Mouse (Mus musculus): ENCODE measurements around the gene Yy1. TPM values are rescaled to one million over a fixed set of nuclear protein-coding genes. Genes with fewer than 3 reads are reported as not detected.
"Not testable (repeated sequence)": the region's sequence is repeated elsewhere in the genome, so short reads cannot be mapped to it uniquely, and the experiment has no call there.

Yy1 gene
- polyA plus RNA-seq, 1 experiment from 2014 or later = 21.5 TPM

DNA sequence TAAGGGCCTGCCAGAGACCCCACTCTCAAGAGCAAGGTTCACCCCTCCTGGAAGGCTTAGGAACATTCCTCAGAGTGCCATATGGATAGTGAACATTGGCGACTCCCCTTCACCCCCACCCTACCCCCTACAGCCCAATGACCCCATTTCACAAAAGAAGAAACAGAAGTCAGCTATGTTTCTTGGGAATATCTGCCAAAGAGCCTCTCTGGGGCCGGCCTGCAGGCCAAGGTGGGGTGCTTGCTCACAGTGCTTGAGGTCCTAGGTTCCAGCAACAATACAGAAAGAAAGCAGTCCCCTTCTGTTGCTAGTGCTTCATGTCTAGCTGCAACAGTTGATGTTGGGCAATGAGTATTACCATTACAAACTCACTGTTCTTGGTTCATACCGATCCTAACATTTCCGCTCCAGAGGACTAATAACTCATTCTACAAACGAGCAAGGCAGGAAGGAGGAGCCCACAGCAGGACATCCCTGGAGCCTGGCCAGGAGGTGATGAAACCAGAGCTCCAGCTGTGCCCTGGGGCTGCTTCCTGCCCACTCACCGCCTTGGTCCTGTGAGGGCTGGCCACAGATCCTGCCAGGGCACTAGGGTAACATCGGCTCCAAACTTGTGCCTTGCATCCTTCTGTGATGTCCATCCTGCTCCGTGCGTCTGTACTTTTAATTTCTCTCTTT is 39.3 kb downstream of the Yy1 start:
- peaks cover 35% of the 10 kb centered on the region for H3K4me1 ChIP-seq
- peaks cover 12% of the 10 kb centered on the region; the same call in 1 of the 2 replicates for H3K27me3 ChIP-seq
- H3K4me2 ChIP-seq = no peak overlapping the region
- WGBS = 69% methylated on average over 9 of the region's 9 CpGs
- H3K4me3 ChIP-seq (replicated peaks) = no peak overlapping the region
- no peak for ATAC-seq (ENCODE audit: low FRiP score)
- H3K9ac ChIP-seq = no peak overlapping the region
- no peaks in the 10 kb centered on the region for H3K9me3 ChIP-seq
- H3K36me3 ChIP-seq (replicated peaks) = peaks cover 12% of the 10 kb centered on the region
- H3K27ac ChIP-seq = no peak overlapping the region

DNA sequence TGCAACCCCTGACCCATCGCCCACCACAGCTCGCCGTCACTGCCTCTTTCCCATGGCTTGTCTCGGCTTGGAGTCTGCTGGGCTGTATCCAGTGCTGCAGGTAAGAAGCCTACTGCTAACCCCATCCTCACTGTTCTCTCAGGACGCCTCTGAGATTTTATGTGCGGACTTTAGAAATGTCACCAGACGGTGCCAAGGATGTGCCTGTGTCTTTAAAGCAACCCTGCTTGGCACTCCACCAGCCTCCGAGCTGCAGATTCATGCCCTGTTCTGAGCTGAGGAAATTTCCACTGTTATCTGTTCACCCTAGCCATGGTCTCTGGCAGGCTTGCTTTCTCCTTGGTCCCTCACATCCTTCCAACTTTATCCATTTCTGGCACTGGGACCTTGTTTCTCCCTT is 40.1 kb downstream of the Yy1 start:
- ATAC-seq (ENCODE audit: low FRiP score) = no peak
- Histone ChIP-seq H3K36me3 (replicated peaks) (peaks cover 6% of the 10 kb centered on the region), H3K4me2 (no peak overlapping the region), H3K9me3 (no peaks in the 10 kb centered on the region), H3K27ac (no peak overlapping the region), H3K4me3 (replicated peaks) (no peak overlapping the region), H3K27me3 (peaks cover 12% of the 10 kb centered on the region; the same call in 1 of the 2 replicates), H3K9ac (no peak overlapping the region), H3K4me1 (peaks cover 43% of the 10 kb centered on the region)
- 92% methylated on average over 8 of the region's 8 CpGs for whole genome bisulfite sequencing

DNA sequence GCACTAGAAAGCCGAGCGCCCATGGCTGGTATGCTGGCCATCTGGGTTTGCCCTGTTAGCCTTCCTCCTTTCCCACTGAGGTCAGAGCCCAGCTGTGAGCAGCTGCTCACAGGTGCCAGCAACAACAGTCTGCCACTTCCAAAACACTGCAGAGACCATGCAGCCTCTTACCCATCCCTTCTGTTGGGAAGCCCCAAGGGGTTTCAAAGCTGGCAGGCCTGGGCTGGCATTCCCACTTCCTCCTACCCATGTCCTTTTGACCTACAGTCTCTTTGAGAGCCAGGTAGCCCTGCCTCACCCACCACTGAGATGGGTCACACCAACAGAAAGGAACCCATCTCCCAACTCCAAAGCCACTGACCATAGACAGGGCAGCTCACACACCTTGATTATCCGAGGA is 40.6 kb downstream of the Yy1 start:
- H3K4me1 ChIP-seq = peaks cover 48% of the 10 kb centered on the region
- H3K9me3 ChIP-seq = no peaks in the 10 kb centered on the region
- no peak overlapping the region for H3K4me3 ChIP-seq (replicated peaks)
- no peak overlapping the region for H3K4me2 ChIP-seq
- no peak overlapping the region; the same call in 1 of the 2 replicates for H3K9ac ChIP-seq
- peaks cover 12% of the 10 kb centered on the region; the same call in 1 of the 2 replicates for H3K27me3 ChIP-seq
- ATAC-seq (ENCODE audit: low FRiP score) = no peak
- H3K27ac ChIP-seq = no peak overlapping the region
- WGBS = 97% methylated on average over 3 of the region's 3 CpGs
- peaks cover 3% of the 10 kb centered on the region for H3K36me3 ChIP-seq (replicated peaks)

DNA sequence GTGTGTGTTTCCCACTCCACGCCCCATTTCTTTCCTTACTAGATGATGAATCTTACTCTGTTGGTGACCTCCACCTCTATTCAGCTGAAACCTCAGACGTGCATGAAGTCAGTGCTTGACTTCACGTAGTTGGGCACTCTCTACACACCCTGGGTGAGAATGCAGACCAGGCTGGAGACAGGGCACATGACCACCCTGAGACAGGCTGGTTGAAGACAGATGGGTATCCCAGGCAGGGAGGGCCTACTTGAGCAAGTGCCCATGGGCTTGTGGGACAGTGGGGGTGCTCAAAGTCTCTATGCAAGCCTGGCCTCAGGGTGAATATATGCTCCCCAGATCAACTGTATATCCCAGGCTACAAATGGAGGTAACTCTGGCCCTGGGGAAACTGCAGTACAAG is 41.6 kb downstream of the Yy1 start:
- H3K4me1 ChIP-seq = peaks cover 53% of the 10 kb centered on the region
- peaks cover 12% of the 10 kb centered on the region; the same call in 1 of the 2 replicates for H3K27me3 ChIP-seq
- no peak for ATAC-seq (ENCODE audit: low FRiP score)
- WGBS = 89% methylated on average over 3 of the region's 3 CpGs
- peaks cover 9% of the 10 kb centered on the region for H3K36me3 ChIP-seq (replicated peaks)
- H3K4me2 ChIP-seq = peak overlapping the region; percentile 93
- no peaks in the 10 kb centered on the region for H3K9me3 ChIP-seq
- H3K9ac ChIP-seq = peak overlapping the region; percentile 74; the same call in 1 of the 2 replicates
- H3K4me3 ChIP-seq (replicated peaks) = peak overlapping the region; percentile 70
- no peak overlapping the region for H3K27ac ChIP-seq

DNA sequence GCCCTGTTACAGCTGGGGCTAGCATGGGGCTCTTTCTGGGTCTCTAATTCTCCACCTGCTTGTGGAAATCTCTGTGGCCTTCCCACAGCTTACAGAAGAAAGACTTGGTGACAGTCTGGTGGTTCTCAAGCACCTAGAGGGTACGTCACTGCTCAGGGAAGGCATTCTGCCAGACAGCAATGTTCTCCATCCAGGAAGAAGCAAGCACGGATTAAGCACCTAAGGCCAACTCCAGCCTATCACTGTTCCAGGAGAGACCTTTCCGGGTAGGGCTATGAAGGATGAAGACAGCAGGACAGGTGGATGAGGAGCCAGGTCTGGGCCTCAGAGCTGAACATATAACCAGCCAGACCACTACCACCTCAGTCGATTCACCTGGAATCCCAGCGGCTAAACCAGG is 42.0 kb downstream of the Yy1 start:
- Histone ChIP-seq H3K9ac (peak overlapping the region; percentile 74; the same call in 1 of the 2 replicates), H3K4me2 (peak overlapping the region; percentile 93), H3K36me3 (replicated peaks) (peaks cover 9% of the 10 kb centered on the region), H3K4me1 (peaks cover 57% of the 10 kb centered on the region), H3K27me3 (peaks cover 12% of the 10 kb centered on the region; the same call in 1 of the 2 replicates), H3K4me3 (replicated peaks) (peak overlapping the region; percentile 70), H3K27ac (no peak overlapping the region), H3K9me3 (no peaks in the 10 kb centered on the region)
- ATAC-seq (ENCODE audit: low FRiP score) = no peak
- 44% methylated on average over 5 of the region's 5 CpGs for WGBS

DNA sequence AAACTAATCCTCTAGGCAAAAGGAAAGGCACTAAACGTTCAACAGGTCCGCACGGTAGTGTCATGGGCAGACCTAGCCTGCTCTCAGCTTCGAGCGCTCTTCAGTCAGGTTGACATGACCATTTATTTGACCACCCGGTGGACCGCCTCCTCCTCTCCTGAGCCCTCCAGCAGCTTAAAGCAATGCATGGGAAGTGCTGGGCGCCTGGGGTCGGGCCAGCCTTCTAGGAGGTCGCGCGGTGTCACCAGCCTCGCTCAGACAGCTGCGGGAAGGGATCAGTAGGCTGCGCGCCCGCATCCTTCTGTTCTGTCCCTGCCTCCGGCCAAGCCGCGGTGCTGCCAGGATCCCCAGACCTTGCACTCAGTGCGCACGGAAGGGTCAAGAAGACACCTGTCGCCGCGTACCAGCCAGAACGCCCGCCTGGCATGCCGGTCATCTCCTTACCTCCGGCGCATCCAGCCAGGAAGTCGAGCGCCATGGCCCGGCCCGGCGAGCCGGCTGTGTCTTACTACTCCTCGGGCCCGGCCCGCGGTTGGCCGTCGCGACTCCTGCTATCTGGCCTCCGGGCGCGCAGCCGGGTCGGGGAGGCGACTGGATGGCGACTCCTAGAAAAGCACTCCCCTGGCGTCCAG is 42.6 kb downstream of the Yy1 start:
- 0 out of 2 replicates have a peak overlapping the region, but pooled peaks have one; percentile 32 for H3K27ac ChIP-seq
- H3K4me3 ChIP-seq (replicated peaks) = peak overlapping the region; percentile 70
- H3K4me2 ChIP-seq = peak overlapping the region; percentile 93
- no peak for ATAC-seq (ENCODE audit: low FRiP score)
- peak overlapping the region; percentile 74 for H3K9ac ChIP-seq
- peaks cover 58% of the 10 kb centered on the region for H3K4me1 ChIP-seq
- H3K9me3 ChIP-seq = no peaks in the 10 kb centered on the region
- H3K36me3 ChIP-seq (replicated peaks) = peaks cover 9% of the 10 kb centered on the region
- H3K27me3 ChIP-seq = peaks cover 12% of the 10 kb centered on the region; the same call in 1 of the 2 replicates
- WGBS = under 1% methylated on average over 51 of the region's 51 CpGs

DNA sequence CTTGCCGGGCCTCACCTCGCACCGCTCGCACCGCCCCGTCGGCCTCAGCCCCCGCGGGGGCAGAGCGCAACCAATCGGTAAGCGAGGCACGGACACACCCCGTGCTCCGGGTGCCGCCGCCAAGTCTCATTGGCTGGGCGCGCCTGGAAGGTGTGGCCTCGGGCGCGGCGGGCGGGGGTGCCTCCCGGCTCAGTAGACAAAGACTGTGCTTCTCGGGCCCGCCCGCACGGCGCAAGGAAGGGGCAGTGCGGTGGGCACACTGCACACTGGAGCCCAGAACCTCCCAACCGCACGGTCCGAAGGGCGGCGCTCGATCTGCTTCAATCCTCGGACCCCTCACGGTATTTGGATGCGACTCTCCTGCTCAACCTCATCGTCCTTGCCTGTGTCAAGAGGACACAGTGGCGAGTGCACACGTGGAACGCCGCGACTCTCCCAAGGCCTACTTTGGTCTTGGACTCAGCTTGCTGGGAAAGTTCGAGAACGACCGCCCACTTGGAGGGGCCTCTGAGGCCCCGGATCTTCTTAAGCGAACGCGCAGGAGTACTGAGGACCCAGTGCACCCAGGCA is 43.2 kb downstream of the Yy1 start, which contains the start of the genes Slc25a29 and Slc25a47:
Slc25a29 (minus strand) TSS at position 44 of the 570 bp plus-strand sequence.
Slc25a47 (plus strand) TSS at position 207 of the 570 bp plus-strand sequence.
- Histone ChIP-seq H3K9me3 (no peaks in the 10 kb centered on the region), H3K27ac (peak within 1 kb of the TSS; percentile 84), H3K9ac (peak within 1 kb of the TSS; percentile 74), H3K4me1 (peaks cover 58% of the 10 kb centered on the region), H3K4me2 (peak within 1 kb of the TSS; percentile 93), H3K4me3 (replicated peaks) (peak within 1 kb of the TSS; percentile 70), H3K27me3 (peaks cover 12% of the 10 kb centered on the region; the same call in 1 of the 2 replicates), H3K36me3 (replicated peaks) (peaks cover 12% of the 10 kb centered on the region)
- peak; percentile 99 for ATAC-seq (ENCODE audit: low FRiP score)
- under 1% methylated on average over 51 of the region's 53 CpGs for WGBS

DNA sequence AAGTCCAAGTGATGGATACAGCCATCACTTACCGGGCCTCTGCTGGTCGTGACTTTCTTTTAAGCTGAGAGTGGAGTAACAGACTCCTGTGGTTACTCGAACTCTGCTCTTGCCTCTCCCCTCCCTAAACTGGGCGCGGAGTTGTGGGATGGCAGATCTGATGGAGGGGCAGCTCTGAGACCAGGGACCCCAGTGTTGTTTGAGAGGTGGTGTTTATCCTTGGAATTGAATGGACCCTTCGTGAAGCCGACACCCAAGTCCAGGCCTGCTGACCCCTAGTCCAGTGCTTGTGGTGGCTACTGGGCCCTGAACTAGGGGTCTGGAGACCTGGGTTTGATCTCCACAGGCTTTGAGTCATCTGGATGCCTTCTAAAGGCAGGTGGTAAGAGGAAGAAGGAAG is 43.9 kb downstream of the Yy1 start:
- Histone ChIP-seq H3K4me2 (peak overlapping the region; percentile 93), H3K36me3 (replicated peaks) (peaks cover 20% of the 10 kb centered on the region), H3K4me1 (peaks cover 58% of the 10 kb centered on the region)

DNA sequence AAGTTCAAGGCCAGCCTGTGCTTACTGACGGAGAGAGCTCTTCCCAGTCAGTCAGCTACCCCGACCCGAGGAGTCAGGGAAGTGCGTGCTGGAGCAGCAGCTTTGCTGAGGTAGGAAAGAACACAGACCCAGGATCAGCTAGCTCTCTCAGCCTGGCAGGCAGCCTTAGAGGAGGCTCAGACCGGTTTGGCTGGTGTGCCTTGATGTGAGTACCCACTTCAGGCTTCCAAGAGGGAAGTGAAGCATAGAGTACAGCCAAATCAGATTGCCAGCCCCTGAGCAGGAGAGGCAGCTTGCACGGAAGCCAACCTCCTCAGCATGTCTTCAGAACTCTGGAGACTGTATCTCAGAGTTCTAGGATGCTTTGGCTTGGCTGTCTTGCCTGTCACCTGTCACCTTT is 48.4 kb downstream of the Yy1 start:
- no peak for ATAC-seq (ENCODE audit: low FRiP score)
- H3K27me3 ChIP-seq = no peaks in the 10 kb centered on the region
- no peak overlapping the region for H3K4me2 ChIP-seq
- no peaks in the 10 kb centered on the region for H3K9me3 ChIP-seq
- H3K27ac ChIP-seq = no peak overlapping the region
- peaks cover 32% of the 10 kb centered on the region for H3K4me1 ChIP-seq
- WGBS = 92% methylated on average over 6 of the region's 6 CpGs
- no peak overlapping the region for H3K4me3 ChIP-seq (replicated peaks)
- peaks cover 54% of the 10 kb centered on the region for H3K36me3 ChIP-seq (replicated peaks)
- H3K9ac ChIP-seq = no peak overlapping the region

More for the DNA sequence above, 43.9 kb downstream of the Yy1 start:
- H3K4me3 ChIP-seq (replicated peaks) = peak overlapping the region; percentile 70
- H3K27me3 ChIP-seq = peaks cover 12% of the 10 kb centered on the region; the same call in 1 of the 2 replicates
- H3K9ac ChIP-seq = peak overlapping the region; percentile 68
- WGBS = 74% methylated on average over 7 of the region's 7 CpGs
- no peak for ATAC-seq (ENCODE audit: low FRiP score)
- no peaks in the 10 kb centered on the region for H3K9me3 ChIP-seq
- H3K27ac ChIP-seq = no peak overlapping the region

DNA sequence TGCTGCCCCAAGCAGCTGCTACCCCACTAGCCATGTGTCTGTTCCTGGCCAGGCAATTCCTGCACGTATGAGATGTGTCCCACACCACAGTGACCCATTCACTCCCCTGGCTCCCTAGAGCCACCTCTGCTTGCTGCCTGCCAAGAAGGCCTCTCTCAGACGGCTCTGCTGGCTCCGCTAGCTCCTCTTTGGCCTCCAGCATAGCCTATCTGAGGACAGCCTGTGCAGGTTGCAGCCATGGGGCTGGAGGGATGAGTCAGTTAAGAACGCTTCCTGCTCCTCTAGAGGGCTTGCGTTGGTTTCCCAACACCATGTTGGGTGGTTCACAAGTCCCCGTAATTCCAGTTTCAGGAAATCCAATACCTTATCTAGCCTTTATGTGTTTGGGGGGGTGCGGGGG is 49.9 kb downstream of the Yy1 start:
- peaks cover 58% of the 10 kb centered on the region for H3K36me3 ChIP-seq (replicated peaks)
- 88% methylated on average over 7 of the region's 7 CpGs for WGBS
- H3K4me2 ChIP-seq = no peak overlapping the region
- H3K4me3 ChIP-seq (replicated peaks) = no peak overlapping the region
- no peak overlapping the region for H3K9ac ChIP-seq
- H3K4me1 ChIP-seq = peaks cover 17% of the 10 kb centered on the region
- H3K27me3 ChIP-seq = no peaks in the 10 kb centered on the region
- no peaks in the 10 kb centered on the region for H3K9me3 ChIP-seq
- H3K27ac ChIP-seq = no peak overlapping the region
- ATAC-seq (ENCODE audit: low FRiP score) = no peak

DNA sequence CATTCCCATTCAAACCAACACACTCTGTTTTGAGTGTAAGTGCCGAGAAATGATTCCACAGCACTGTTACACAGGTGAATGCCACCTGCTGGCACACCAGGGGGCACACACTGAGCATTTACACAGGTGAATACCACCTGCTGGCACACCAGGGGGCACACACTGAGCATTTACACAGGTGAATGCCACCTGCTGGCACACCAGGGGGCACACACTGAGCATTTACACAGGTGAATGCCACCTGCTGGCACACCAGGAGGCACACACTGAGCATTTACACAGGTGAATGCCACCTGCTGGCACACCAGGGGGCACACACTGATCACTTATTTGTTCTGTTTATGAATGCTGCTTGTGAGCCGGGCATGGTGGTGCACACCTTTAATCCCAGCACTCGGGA is 55.3 kb downstream of the Yy1 start:
- not testable (repeated sequence) for H3K27ac ChIP-seq; H3K9ac ChIP-seq; ATAC-seq (ENCODE audit: low FRiP score); H3K9me3 ChIP-seq; H3K27me3 ChIP-seq; H3K4me1 ChIP-seq; H3K4me3 ChIP-seq (replicated peaks); H3K4me2 ChIP-seq
- peaks cover 30% of the 10 kb centered on the region for H3K36me3 ChIP-seq (replicated peaks)
- WGBS = 90% methylated on average over 3 of the region's 3 CpGs

DNA sequence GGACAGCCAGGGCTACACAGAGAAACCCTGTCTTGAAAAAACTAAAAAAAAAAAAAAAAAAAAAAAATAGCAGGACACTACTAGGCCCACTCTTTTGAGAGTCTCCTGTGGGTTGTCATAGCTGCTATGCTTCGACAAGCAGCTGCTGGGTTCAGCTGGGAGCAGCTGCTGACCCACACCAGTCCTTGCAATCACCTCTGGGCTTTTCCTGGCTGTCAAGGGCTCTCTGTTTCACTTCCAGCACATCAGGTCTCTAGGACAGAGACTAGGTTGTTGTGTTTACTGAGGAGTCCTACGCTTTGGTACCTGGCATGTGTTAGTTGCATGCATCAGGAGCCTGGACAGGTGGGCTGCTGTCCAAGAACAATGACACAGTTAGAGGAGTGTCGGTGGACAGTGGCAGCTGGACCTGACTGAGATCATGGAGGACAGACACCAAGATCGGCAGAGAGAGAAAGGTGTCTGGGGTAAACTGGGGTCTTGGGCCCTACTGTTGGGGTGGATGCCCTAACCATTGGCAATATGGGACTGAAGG is 56.8 kb downstream of the Yy1 start:
- Histone ChIP-seq H3K4me3 (replicated peaks) (no peak overlapping the region), H3K9me3 (no peaks in the 10 kb centered on the region), H3K9ac (no peak overlapping the region), H3K27me3 (no peaks in the 10 kb centered on the region), H3K36me3 (replicated peaks) (peaks cover 18% of the 10 kb centered on the region), H3K4me1 (0 out of 2 replicates have a peak, but pooled peaks cover 6% of the 10 kb centered on the region), H3K27ac (no peak overlapping the region), H3K4me2 (no peak overlapping the region)
- no peak for ATAC-seq (ENCODE audit: low FRiP score)
- WGBS = 93% methylated on average over 4 of the region's 4 CpGs
